Mouse (Mus musculus): Measurements from ENCODE around the gene S100a5.

GRCm38 (mm10) chr3:90612061-90612460, 3.7 kb downstream of the S100a5 start:
- no peak for TF ChIP-seq CTCF (IDR thresholded peaks at IDR 0.05; ENCODE audit: insufficient read depth, low read length)
- no peak for TF ChIP-seq POLR2A (IDR thresholded peaks at IDR 0.05; ENCODE audit: borderline replicate concordance, extremely low read depth, low read depth, low read length)
